Mouse (Mus musculus) heart, postnatal 36 days (tissue): ENCODE results near the gene Rapgef4. TPM values are rescaled to one million over a fixed set of nuclear protein-coding genes. Genes with fewer than 3 reads are reported as not detected.
"Not testable (repeated sequence)": the region's sequence is repeated elsewhere in the genome, so short reads cannot be mapped to it uniquely, and the experiment has no call there.

Source experiments
- DNase-seq, 2 experiments: peaks; one replicate each; pipeline ENCODE4 v3.0.0; 2021 to 2022
- intact Hi-C: fragments of 180-260 bp; cut with DNase I; formaldehyde crosslinking; loops from one replicate; pipeline ENCODE4 v1.15.1; 2025
- total RNA-seq, 2 experiments: library from RNA; stranded (reverse); gene quantifications; 2 replicates each; pipeline ENCODE4 v1.2.3; 2021

Gene Rapgef4
- total RNA-seq, 2 experiments from 2014 or later: 25.8 to 33.4 TPM

DNA sequence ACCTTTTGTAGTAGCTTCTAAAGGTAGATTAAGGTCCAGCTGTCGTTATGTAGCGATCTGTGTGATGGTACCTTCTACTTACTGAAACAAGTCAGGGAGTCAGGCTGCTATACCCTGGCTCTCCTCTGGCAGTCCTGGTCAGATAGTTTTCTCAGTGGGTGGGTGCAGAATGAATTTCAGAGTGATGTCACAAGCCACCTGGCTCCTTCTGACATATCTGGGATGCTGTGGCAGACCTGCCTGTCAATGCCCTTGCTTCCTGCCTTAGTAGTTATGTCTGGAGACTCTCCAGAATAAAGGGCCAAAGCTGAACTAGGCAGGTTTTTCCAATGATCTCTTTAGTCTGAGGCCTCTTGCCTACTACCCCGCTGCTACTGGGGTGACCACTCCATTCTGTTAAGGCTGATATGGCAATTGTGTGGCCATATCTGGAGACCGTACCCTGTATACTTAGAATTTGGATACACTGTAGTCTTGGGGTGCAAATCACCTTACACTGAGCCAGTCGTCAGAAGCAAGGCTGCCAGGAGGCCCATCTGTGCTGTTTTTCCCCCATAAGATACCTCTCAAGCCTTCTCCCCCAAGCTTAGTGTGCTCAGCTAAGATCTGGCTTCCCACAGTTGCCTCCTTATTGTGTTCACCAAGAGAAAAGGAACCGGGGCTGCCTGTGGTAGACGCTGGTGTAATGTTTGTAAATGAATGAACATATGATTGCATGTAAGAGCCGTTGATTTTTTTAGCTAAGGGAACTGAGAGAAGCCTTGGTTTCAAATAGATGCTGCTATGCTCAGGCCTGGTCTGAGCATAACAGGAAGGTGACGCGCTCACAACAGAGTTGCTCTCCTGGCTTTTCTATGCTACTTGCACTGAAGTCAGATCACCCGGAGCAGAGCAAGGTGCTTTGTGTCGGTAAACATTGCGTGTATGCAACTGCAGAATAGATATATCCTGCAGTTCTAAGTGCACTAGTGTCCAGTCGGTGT is 159.1 kb downstream of the Rapgef4 start:
- intact Hi-C loops: no loop called here
- DNase-seq: no peak

GRCm38 (mm10) chr2:72141091-72141490 is 160.1 kb downstream of the Rapgef4 start:
- intact Hi-C loops: no loop called here
- no peak for DNase-seq

GRCm38 (mm10) chr2:72141732-72142131 is 160.7 kb downstream of the Rapgef4 start:
- intact Hi-C loops, DNase-seq: not testable (repeated sequence)

DNA sequence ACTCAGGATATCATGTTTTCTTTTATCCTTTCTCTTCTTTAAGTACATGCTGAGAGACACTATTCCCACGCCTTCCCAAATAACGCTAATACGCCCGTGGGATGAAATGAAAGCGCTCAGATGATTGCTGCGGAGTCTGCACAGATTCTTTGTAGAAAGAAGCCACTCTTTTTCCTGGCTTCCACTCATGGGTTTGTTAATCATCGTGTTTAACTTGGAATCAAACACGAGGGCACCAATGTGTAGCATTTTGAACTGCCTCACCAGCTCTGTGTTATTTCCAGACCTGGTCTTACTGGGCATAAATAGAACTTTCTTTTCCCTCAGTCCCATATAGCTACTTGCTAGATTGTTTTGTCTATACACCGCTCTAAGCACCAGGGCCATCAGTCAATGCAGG is 162.4 kb downstream of the Rapgef4 start:
- intact Hi-C loops: no loop called here
- no peak for DNase-seq

- intact Hi-C loops: no loop called here
- DNase-seq: no peak
Measured at GRCm38 (mm10) chr2:72144576-72145200, 163.6 kb downstream of the Rapgef4 start.

GRCm38 (mm10) chr2:72145281-72145875 is 164.3 kb downstream of the Rapgef4 start:
- intact Hi-C loops: no loop called here
- DNase-seq: no peak

- no peak for DNase-seq
- intact Hi-C loops: no loop called here
Measured at GRCm38 (mm10) chr2:72146061-72146460, 165.0 kb downstream of the Rapgef4 start.

DNA sequence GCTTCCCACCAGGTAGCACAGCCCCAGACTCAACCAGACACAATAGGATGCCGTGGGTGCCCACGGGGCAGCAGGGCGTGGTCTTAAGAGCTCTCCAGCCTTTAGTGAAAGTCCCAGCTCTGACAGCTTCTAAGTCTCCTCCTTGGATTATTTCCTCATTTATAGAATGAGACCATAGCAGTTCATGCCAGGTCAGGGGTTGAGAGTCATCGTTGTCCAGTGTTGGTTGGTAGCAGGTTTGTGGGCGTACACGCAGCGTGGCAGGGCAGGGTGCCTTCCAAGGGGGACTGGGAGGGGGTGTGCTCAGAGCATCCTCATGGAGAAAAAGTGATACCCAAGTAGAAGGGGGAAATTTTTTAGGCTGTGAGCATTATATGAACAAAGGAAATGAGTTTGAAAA is 166.2 kb downstream of the Rapgef4 start:
- intact Hi-C loops: no loop called here
- DNase-seq: no peak

GRCm38 (mm10) chr2:72147695-72148094 is 166.7 kb downstream of the Rapgef4 start:
- intact Hi-C loops: loop anchor here (2.0 kb wide), 2 partner anchors 21 to 29 kb away; no protein-coding TSS in a partner anchor
- DNase-seq: no peak

GRCm38 (mm10) chr2:72148647-72149046 is 167.6 kb downstream of the Rapgef4 start:
- intact Hi-C loops: loop anchor here (1.0 to 2.0 kb wide), 4 partner anchors 22 to 110 kb away; no protein-coding TSS in a partner anchor
- DNase-seq: peak in 1 of 2 experiments; percentile 20

DNA sequence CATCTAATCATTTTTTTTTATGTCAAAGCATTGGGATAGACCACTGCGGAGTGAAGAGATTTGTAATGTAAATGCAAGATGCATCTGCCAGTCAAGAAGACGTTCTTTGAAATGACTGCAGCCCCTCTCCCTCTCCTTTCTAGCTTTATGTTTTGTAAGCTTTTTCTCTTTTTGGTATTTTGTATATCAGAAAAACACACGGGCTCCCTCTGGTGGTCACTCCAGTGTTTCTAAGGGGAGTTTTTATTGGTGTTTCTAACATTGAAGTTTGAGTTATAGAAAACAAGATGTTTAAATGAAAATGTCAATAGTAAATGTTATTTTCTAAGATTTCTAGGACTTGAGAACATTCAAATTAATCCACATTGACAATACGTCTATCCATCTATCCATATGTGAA is 168.0 kb downstream of the Rapgef4 start:
- DNase-seq: peak; percentile 72 to 80
- intact Hi-C loops: loop anchor here (1.0 to 2.0 kb wide), 4 partner anchors 22 to 111 kb away; no protein-coding TSS in a partner anchor

DNA sequence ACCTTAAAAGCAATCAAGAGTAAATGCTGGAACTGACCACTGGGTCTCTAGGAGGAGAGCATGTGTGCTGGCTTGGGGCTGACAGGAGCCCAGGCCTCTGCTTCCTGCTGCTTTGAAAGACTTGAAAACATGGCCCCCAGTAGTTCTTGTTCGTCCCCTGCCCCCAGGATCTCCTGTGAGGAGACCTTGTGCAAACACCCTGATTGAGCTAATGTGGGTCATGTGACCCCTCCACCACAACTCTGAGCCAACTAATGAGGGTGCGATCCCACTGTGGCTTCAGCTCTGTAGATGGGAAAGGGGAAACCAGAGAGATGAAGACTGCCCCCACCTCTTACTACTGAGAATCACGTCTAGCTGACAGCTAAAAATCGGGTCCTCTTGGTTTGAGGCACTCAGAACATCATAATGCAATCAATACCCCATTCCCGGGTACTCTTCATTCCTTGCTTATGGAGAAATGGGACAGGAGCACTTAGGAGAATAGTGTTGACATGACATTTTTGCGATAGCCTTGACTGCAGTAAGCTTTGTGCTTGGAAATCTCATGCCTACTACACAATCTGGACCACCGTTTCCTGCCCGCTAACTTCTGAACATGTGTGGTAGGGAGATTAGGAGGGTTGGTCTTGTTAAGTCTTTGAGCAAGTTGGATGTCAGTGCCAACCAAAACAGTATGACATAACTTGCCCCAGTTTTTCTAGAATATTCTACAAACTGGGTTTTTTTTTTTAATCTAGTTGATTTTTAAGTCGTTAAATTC is 170.9 kb downstream of the Rapgef4 start:
- intact Hi-C loops: loop anchor here (5.0 kb wide), 1 partner anchor 65 kb away; no protein-coding TSS in a partner anchor
- DNase-seq: no peak

DNA sequence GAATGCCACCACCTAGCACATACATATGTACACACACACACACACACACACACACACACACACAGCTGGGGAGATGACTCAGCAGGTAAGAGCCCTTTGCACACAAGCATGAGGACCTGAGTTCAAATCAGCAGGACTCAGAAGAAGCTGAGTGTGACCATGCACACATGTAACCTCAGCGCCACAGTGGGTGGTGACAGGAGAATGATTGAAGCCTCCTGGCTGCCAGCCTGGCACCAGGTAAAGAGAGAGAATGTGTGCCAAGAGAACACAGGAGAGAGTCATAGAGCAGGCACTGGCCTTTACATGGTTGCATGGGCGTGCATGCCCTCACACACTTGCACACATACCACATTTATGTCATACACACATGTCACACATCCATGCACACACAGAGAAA is 171.7 kb downstream of the Rapgef4 start:
- intact Hi-C loops: loop anchor here (5.0 kb wide), 1 partner anchor 65 kb away; no protein-coding TSS in a partner anchor
- DNase-seq: no peak

- no peak for DNase-seq
- intact Hi-C loops: loop anchor here (5.0 kb wide), 1 partner anchor 63 kb away; no protein-coding TSS in a partner anchor
Measured at GRCm38 (mm10) chr2:72153851-72154250, 172.8 kb downstream of the Rapgef4 start.

GRCm38 (mm10) chr2:72155102-72155773 is 174.2 kb downstream of the Rapgef4 start:
- DNase-seq: no peak
- intact Hi-C loops: no loop called here

DNA sequence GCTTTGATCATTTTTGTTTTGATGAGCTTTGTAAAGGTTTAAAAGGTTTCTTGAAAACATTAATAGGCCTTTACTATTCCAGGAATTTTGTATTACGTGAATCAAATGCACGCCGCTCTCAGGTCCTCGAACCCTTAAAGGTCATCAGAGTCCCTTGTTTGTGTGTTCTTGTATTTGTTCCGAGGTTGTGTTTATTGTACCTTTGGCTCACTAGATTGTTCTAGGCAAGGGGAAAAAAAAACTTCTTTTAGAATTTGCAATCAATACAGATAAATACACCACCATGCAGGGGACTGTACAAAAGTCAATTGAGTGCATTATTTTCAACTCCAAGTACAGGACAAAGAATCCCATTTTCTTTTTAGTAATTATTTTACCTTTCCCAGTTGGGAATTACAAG is 175.4 kb downstream of the Rapgef4 start:
- DNase-seq: no peak
- intact Hi-C loops: no loop called here

- no peak for DNase-seq
- intact Hi-C loops: no loop called here
Measured at GRCm38 (mm10) chr2:72157561-72157960, 176.5 kb downstream of the Rapgef4 start.

DNA sequence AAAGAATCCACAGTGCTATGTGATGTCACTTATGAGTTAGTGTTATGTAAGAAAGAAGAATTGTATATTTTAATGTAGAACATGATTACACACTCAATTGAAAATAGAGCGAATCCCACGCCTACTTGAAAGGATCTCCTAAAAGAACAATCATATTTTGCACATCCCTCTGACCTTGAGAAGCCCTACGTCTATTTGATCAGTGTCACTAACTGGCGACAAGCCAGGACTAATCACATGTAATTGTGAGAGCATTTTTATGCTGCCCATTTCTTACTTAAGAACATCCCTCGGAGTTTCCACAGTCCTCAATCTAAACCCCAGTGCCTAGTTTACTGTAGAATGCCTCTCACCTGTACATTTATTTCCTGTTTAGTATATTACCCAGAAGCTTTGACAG is 177.0 kb downstream of the Rapgef4 start:
- intact Hi-C loops: no loop called here
- DNase-seq: no peak

DNA sequence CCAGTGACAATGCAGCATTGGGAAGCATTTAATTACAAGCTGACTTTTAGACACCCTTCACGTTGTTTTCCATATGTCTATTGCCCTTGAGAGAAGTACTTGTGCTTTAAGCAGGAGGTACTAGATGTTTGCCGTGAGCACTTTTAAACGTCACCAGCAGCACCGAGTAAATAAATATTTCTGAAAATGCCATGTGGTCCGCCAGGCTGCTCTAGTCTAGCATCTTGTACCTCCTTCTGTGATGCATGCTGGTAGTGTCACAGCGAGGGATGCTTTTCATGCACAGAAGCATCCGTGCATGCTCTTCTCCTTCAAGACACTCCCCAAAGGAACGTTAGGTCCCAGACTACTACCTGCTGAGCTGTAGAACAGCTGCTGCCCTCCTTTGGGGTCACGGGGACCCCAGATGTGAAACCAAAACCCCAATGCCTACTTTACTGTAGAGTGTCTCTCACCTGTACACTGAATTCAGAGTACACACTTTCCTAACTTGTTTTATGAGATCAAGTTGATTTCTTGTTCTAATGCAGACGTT is 177.7 kb downstream of the Rapgef4 start:
- intact Hi-C loops: no loop called here
- DNase-seq: no peak
